Mouse (Mus musculus) monocyte, adult 5-6 weeks (primary cell): ENCODE results near the gene Gdap1l1. TPM values are rescaled to one million over a fixed set of nuclear protein-coding genes. Genes with fewer than 3 reads are reported as not detected.
"Not testable (repeated sequence)": the region's sequence is repeated elsewhere in the genome, so short reads cannot be mapped to it uniquely, and the experiment has no call there.

Experiments
- ATAC-seq: fragments of 153-309, 156-312 bp; replicated peaks from 2 replicates; pipeline ENCODE4 v1.8.0; 2017; ENCODE audit warnings: mild to moderate bottlenecking; ENCODE audit not compliant: low TSS enrichment, insufficient number of reproducible peaks, severe bottlenecking, poor library complexity, low FRiP score
- total RNA-seq: library from RNA; stranded (forward); fragments of 200-1000, 200-491, 200-594 nt; gene quantifications from 3 replicates; pipeline ENCODE4 v1.2.3, GENCODE M21; 2017

Gene Gdap1l1
- not detected in 3 replicates for total RNA-seq

DNA sequence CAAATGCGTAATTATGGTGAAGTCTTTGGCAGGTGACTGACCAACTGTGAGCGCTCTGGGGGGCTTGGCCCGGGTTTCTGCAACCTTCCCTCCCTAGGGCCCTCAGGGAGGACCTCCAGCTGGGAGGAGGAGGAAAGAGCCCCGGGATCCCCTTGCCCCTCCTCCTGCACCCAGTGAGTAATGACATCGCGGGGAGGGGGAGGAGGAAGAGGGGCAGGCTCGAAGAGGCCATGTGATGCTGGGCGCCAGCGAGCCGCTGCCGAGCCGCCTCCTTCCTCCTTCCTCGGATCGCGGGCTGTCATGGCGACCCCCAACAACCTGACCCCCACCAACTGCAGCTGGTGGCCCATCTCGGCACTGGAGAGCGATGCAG is at the start of gene Gdap1l1:
Gdap1l1 (plus strand) TSS at position 231 of the 373 bp plus-strand sequence.
- no peak for ATAC-seq

DNA sequence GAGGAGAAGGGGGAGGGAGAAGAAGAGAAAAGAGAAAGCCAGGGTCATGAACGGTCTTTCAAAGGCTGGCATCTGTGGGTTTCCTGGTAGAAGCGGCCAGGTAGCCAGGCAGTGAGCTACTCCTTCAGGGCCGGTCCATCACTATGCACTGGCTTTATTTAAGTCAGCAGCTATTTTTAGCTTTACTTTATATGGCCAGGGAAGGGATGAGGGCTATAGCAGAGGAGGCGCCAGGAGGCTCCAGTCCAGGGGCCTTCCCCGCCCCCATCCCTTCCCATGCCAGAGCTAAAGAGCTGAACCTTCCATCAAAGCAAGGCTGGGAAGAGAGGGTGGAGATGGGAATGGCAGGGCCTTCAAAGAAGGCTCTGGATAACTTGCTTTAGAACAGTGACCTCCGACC is 45.8 kb upstream of the Gdap1l1 start:
- no peak for ATAC-seq

DNA sequence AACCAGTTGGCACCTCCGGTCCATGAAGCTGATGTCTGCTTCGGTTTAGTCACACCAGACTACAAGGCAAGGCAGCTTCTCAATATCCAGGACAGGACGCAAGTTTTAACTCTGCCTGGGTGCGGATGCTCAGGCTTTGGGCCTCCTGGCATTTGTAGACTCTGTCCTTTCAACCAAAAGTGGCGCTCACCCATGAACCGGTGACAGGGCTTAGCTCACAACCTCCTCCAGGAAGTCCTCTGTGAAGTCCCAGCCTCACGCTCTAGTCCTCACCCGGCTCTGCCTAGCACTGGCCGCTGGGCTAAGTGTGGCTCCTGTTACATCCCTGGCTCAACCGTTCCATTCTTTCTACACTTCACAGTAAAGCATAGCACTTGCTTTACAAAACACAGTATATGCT is 45.0 kb upstream of the Gdap1l1 start:
- no peak for ATAC-seq

DNA sequence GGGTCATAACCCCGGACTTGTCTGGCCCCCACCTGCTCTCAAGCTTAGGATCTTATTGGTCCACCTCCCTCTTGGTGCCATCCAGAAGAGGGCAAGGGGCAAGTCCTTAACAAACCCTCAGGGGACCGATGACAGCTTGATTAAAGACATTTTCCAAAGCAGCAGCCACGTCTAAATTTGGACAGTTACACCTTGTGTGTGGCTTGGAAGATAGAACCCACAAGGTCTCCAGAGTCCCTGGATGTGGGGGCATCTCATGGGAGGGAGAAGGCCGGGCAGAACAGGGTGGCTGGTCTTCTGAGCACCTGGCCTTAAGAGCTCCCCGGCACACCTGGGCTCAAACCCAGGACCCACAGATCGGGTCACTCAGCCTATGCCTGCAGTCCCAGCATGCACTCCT is 44.3 kb upstream of the Gdap1l1 start:
- no peak for ATAC-seq

DNA sequence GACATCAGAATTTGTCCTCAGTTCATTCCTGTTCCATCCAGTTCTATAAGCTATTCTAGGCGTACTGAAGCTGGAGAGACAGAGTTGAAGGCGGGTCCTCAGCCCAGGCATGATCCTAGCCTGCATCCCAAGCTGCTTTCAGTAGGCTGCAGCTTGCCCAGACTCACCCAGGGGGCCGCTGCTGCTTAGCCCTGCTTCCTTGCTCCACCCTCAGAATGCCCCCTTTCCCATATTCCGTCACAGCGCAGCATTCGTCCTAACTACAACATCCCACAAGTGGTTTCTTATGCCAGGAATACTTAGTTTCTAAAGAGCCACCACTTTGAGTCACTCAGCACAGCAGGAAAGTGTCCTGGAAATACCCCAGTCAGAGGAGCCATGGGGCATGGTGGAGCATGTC is 43.3 kb upstream of the Gdap1l1 start:
- no peak for ATAC-seq

DNA sequence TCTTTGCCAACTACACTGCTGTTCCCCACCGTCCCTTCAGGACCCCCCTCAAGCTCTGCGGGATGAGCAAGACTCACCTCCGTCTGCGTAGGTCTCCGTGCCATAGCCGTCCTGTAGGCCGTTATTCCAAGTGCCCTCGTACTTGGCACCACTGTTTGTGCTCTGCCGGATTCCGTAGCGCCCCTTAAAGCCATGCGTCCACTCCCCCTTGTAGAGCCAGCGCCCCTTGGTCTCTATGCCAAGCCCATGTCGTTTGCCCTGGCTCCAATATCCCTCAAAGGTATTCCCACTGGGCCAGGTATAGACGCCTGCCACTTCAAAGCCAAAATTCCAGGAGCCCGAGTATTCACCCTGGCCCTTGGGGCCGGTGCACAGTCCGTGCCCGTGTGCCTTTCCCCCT is 41.2 kb upstream of the Gdap1l1 start:
- no peak for ATAC-seq

DNA sequence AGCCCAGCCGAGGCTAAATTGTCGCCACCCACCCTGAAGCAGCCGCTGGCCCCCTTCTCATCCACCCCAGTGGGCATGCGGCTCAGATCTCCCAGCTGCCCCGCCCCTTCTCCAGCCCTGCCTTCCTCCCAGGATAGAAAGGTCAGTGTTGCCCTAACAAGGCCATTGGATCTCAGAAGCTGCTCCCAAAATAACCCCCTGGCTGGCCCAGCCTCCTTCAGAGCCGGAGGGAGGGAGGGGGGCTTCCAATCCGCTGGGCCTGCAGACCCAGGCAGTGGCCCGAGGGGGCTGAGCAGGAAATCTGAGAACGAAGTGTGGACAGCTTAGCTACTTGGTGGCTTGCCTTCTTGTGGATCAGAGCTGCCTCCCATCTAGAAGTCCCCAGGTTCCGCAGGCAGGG is 40.4 kb upstream of the Gdap1l1 start, which contains the start of gene Jph2:
Jph2 (minus strand) TSS at position 89 of the 400 bp plus-strand sequence.
- ATAC-seq: no peak

DNA sequence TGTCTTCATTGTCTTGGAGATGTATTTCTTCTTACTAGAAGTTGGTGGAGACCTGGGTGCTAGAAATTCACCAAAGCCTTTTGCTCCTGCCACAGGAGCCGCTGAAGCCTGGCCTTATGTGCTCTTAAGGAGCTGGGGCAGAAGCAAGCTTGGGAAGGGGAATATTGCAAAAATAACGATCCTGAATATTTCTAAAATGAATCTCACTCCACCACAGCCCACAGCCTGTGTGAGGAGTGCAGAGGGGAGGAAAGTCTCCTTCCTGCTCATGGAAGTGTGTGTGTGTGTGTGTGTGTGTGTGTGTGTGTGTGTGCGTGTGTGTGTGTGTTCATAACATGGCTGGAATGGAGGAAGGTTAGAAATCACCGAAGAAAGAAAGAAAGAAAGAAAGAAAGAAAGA is 39.5 kb upstream of the Gdap1l1 start:
- ATAC-seq: no peak

DNA sequence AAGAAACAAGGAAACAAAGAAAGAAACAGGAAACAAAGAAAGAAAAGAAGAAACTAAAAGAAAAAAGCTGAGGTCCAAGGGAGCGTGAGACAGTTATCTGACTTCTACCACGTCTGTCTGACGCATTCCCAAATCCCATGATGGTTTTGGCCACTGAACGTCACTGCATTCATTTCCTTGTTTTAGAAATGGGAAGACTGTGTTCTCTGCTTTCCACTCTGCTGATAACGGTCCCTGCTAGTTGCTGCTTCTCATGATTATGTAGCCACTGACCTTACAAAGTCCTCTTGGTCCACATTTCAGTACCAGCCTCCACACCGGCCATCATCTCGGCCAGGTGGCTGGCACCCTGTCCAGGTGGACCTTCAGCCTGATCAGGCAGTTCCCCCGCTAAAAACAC is 39.1 kb upstream of the Gdap1l1 start:
- ATAC-seq: no peak

DNA sequence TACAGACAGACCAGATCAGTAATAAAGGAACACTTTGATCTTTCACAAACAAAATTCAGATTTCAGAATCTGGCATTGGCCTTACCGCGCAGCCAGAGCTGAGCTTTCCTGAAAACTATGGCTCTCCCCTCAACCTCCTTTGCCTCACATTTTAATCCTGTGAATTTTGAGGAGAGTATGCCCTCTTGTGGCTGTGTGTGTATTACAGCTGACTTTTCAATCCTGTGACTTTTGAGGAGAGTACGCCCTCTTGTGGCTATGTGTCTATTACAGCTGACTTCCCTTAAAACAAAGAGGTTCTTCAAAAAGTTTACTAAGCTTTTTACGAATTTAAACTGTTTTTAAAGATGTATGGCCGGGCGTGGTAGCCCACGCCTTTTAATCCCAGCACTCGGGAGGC is 37.1 kb upstream of the Gdap1l1 start:
- peak; percentile 93 for ATAC-seq

DNA sequence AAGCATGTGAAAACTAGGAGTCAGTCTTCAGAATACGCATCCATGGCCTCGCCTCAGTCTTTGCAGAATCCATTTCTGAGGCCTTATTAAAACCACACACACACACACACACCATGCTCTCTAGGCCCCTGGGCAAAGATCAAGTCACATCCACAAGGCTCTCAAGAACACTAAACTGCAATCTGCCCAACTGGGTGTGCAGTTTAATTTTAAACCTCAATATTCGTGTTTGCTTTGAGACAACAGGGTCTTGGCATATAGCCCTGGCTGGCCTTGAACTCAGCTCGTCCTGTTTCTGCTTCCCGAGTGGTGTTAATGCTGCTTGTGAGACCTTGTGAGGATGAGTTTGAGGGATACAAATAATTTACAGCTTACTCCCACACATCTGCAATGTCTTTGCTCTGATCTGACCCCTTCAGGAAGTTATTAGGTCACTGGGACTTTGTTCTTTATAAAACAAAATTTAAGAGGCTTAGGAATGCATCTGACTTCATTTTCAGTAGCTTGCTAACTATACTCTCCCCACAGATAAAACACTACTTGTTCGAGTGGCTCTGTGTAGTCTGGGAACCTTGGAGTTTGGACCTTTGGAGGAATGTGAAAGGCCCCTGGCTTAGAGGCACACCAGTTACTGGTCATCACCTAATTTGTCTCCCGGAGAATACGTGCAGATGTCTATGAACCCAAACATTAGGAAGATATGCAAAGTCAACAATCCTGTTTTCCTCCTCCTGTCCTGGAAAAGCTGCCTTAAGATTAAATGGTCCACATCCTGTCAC is 34.0 kb upstream of the Gdap1l1 start:
- no peak for ATAC-seq

DNA sequence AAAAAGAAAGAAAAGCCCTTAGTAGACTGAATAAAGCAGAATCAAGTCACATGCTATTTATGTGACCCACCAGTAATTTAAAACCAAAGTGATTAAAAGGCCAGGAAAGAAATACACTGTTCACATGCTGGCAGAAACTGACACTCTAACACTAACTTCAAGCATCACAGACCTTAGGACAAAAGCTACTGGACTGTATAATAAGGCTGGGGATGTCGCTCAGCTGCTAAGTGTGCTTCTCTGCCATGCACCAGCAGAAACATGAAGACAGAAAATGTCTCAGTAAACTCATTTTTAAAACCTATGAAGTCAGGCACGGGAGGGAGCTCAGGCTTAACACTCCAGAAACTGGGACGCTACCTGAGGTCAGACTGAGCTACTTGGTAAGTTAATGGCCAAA is 28.1 kb upstream of the Gdap1l1 start:
- no peak for ATAC-seq

DNA sequence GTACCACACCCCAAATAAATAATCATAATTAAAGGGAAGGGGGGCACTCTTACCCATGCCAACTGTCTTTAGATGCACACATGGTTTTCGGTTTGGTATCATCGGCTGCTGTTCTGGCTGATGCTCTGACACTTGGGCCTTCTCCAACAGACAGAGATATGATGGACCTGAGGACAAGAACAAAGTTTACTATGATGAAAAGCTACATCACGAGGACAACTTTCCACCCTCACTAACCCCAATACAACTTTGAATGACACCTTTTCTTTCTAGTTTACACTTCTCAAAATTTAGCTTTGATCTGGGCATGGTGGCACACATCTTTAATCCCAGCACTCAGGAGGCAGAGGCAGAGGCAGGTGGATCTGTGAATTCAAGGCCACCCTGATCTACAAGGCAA is 26.9 kb upstream of the Gdap1l1 start:
- not testable (repeated sequence) for ATAC-seq

DNA sequence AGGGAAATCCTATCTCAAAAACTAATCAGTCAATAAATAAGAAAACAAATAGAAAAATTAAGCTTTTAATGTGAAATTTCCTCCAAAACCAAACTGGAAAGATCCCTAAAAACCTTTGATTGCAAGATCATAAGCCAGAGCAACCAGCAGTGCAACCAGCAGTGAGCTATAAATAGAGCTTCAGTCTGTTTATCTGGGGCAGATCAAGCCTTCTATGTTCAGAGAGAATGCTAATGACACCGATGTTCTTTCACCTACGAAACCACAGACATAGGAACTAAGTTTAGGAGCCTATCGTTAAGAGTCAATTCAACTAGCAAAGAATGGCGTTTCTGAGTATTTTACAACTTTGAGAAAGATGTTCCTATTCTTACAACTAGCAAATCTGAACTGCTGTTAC is 26.4 kb upstream of the Gdap1l1 start:
- no peak for ATAC-seq

DNA sequence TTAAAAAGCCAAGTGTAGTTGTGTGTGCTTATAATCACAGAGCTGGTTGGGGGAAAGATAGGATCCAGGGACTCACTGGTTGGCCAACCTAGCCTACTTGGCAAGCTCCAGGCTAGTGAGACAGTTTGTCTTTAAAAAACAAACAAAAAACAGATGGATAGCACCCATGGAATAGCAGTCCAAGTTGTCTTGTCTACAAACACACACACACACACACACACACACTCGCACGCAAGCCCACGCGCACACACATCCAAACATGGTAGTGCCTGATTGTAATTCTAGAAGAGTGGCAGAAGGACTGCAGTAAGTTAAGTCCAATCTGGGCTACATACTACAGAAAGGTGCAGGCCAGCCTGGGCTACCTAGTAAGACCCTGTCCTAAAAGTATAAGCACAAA is 25.9 kb upstream of the Gdap1l1 start:
- no peak for ATAC-seq

DNA sequence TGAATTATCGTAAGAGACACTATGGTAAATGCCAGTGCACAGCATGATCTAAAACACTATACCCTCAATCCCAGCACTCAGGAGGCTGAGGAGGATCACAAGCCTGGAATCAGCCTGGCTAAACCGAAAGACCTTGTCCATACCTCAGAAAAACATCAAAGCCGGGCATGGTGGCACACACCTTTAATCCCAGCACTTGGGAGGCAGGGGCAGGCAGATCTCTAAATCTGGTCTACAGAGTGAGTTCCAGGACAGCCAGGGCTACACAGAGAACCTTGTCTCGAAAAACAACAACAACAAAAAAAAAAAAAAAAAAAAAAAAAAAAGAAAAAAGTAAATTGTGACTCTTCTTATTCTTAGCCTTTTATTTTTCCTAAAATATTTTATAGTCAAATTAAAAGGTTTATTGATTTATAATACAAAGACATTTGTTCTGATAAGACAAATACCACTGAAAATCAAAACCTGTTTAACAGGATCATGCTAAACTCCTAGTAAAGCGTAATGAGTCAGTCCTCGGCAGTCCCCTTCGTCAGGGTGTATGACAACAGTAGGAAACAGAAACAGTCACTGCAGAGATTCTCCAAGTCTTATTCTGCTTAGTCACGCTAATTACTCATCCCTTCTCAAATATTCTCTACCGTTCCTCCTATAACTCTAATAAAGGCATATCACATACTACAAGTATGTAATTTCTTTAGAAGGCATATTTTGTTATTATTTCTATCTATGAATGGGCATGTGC is 25.3 kb upstream of the Gdap1l1 start:
- ATAC-seq: no peak

DNA sequence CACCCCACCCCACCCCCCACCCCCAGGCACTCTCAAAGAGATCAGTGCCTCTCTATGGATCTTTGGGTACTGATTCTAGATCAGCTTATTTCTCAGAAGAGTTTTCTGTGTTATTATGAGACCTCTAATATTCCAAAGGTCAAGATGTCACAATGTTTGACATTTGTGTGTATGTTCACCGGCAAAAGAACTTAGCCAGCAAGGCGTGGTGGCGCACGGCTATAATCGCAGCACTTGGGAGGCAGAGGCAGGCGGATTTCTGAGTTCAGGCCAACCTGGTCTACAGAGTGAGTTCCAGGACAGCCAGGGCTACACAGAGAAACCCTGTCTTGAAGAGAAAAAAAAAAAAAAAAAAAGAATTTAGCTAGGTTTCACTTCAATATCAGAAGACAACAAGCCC is 21.2 kb upstream of the Gdap1l1 start:
- no peak for ATAC-seq

DNA sequence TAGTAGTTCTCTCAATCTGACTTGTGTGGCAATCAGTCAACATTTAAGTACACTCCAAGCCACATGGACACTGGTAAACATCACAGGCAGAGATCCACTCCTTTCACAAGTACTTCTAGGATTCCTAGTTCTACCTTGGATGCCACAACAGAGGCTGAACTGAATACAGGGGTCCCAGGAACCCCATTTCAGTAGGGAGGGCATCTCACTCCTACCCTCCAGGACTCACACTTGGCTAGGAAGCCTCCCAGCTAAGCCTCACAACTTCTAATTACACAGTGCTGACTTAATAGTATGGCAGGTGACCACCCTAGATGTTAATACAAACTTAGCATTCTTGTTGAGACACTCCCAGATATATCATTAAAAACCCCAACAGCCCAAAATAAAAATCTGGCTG is 20.4 kb upstream of the Gdap1l1 start:
- no peak for ATAC-seq

DNA sequence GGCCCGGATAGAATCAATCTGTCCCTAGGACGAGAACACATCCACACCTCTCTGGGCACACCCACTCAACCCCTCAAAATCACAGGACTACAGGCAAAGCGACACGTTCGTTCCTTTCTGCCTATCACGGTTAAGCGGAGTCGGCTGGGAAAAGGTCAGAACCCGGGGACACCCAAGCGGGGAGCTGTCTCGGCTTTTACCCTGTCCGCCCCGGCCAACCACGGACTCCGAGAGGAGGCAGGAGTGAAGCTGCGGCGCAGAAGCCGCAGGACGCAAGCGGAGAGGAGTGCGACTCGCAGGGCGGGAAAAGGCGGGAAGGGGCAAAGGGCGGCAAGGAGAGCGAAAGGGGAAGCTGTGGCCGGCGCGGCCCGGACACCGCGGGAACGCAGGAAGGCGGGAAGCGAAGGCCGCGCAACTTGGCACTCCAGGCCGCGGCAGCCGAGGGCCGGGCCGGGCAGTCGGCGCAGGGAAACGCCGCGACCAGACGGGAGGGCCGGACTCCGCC is 19.4 kb upstream of the Gdap1l1 start:
- ATAC-seq: peak; percentile 12; the same call in 1 of the 2 replicates
